Mouse (Mus musculus): ENCODE data around the gene Kctd12.
A peak's percentile ranks its signal among the peaks of the same experiment; 100 is the strongest.

The Kctd12 gene

DNA sequence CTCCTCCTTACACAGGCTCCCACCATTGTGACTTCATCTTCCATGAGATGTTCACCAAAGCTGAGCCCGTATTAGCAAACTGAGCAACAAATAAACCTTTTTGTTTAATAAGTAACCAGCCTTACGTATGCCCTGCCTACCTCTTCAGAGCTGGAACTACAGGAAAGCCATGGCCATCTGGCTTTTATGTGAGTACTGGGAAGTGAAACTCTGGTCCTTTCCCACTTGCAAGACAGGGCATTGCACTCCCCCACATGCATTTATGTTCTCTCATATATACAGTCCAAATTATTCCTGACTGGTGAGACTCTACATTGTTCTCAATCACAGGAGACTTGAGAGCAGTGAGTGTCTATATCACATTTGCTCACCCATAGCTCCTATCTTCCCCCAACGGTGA lies 52.9 kb downstream of the Kctd12 start:
- Histone ChIP-seq H3K36me3 (ENCODE audit: control insufficient read depth, insufficient read depth, low read length, poor library complexity, severe bottlenecking) (no peaks in the 10 kb centered on the region), H3K27me3 (ENCODE audit: control insufficient read depth, insufficient read depth, low read length, poor library complexity, severe bottlenecking) (no peaks in the 10 kb centered on the region)
- DNase-seq (ENCODE audit: low read depth, low spot score) = peak; percentile 36

DNA sequence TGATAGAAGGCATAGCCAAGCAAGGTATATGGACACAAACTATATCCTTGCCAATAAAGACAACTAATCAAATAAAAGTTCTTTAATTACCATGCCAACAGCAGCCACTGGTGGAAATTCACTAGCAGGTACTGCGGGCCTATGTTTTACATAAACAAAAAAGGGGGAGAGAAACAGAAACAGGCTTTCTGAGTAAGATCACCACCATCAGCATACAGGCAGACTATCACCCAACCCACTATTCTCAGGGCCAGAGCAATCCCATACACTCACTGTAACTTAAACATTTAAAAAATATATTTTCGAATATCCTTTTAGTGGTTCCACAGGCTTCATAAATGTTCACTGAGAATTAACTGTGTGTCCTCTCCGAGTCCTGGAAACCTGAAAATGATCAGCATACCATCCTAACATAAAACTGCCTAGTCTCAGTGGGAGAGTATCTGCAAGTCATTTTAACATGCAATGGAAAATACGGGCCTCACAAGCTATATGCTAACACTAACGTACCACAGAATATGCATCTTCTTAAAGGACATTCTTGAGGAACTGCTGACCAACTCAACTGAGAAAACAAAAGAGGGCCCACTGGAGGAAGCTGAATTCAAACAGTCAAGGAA lies 54.5 kb downstream of the Kctd12 start:
- no peaks in the 10 kb centered on the region for H3K36me3 ChIP-seq (ENCODE audit: control insufficient read depth, insufficient read depth, low read length, poor library complexity, severe bottlenecking)
- H3K27me3 ChIP-seq (ENCODE audit: control insufficient read depth, insufficient read depth, low read length, poor library complexity, severe bottlenecking) = no peaks in the 10 kb centered on the region
- DNase-seq (ENCODE audit: low read depth, low spot score) = no peak

All from splenic B cell, adult 2 months (primary cell).